Mouse (Mus musculus) gastrocnemius, postnatal 14 days (tissue): ENCODE measurements around the gene Nphp1. TPM values are rescaled to one million over a fixed set of nuclear protein-coding genes. Genes with fewer than 3 reads are reported as not detected.

Experiments used
- DNase-seq: peaks from one replicate; pipeline ENCODE4 v3.0.0; 2021; ENCODE audit warnings: mixed read lengths
- intact Hi-C: fragments of 180-260 bp; cut with DNase I; formaldehyde crosslinking; loops from one replicate; pipeline ENCODE4 v1.15.1; 2025; ENCODE audit warnings: low total_unique reads
- total RNA-seq, 2 experiments: library from RNA; stranded (reverse); gene quantifications; 2 replicates each; pipeline ENCODE4 v1.2.3; 2021

The Nphp1 gene
- total RNA-seq, 2 experiments from 2014 or later, result 13.7 to 15.4 TPM

GRCm38 (mm10) chr2:127708792-127709191 lies 79.9 kb downstream of the Nphp1 start:
- no peak for DNase-seq
- intact Hi-C loops, result no loop called here

- intact Hi-C loops, result no loop called here
- DNase-seq, result no peak
These were observed 80.6 kb downstream of the Nphp1 start for GRCm38 (mm10) chr2:127708060-127708459.

GRCm38 (mm10) chr2:127705267-127705666 lies 83.4 kb downstream of the Nphp1 start:
- DNase-seq, result no peak
- intact Hi-C loops, result no loop called here

Other genes starting within 250 kb of the Nphp1 start
- gene Prom2, start 247.4 kb downstream of the Nphp1 start, total RNA-seq, result not detected
- gene Zfp661, start 201.8 kb downstream of the Nphp1 start, total RNA-seq, result 1 to 10 TPM; 1.3 to 2.5 TPM
- 10 to 100 TPM; 85.2 to 98.4 TPM for gene Mrps5, start 201.7 kb downstream of the Nphp1 start, total RNA-seq
- gene Mal, start 132.2 kb downstream of the Nphp1 start, total RNA-seq, result 10 to 100 TPM in 1 of 2 experiments, 1 to 10 TPM in 1; 4.1 to 25.9 TPM
- gene Mall, start 59.0 kb downstream of the Nphp1 start, total RNA-seq, result 1 to 10 TPM; 4.2 to 4.3 TPM
- 10 to 100 TPM; 77.4 to 77.8 TPM for gene Mtln, start 3.6 kb upstream of the Nphp1 start, total RNA-seq
- 1 to 10 TPM; 1.5 to 2.1 TPM for gene Bub1, start 43.0 kb upstream of the Nphp1 start, total RNA-seq
- under 1 TPM; 0.13 to 0.23 TPM for gene Acoxl, start 50.0 kb upstream of the Nphp1 start, total RNA-seq